Mouse (Mus musculus) ES-E14 (cell line): ENCODE measurements at regions not wholly inside any gene's neighbourhood (a gene's known extent, or its start where the extent isn't known, plus 50 kb on each side); places are given as distances from the start of the nearest gene placed in this dataset.

ENCODE experiments used
- DNase-seq: peaks from one replicate; pipeline ENCODE4 v3.0.0-alpha.2; 2013; ENCODE audit warnings: low read depth, low spot score
- H3K27ac ChIP-seq: 2 replicates; pipeline ENCODE4 v1.5.1; 2012; ENCODE audit warnings: low read depth, mild to moderate bottlenecking, low read length, moderate library complexity, mixed read lengths; ENCODE audit not compliant: poor library complexity, insufficient read depth, severe bottlenecking
- H3K36me3 ChIP-seq: 2 replicates; pipeline ENCODE4 v1.6.1; 2012; ENCODE audit warnings: mild to moderate bottlenecking, low read length, moderate library complexity, mixed read lengths; ENCODE audit not compliant: control insufficient read depth, poor library complexity, insufficient read depth, severe bottlenecking
- H3K4me1 ChIP-seq, 2 experiments: fragments of 150-350 bp in 1 of 2; sonication (generic) in 1 of 2; 2 replicates each; pipeline ENCODE4 v1.6.1; 2012; ENCODE audit warnings: low read length in 2 of 2, mild to moderate bottlenecking in 1 of 2, mixed read lengths in 1 of 2; ENCODE audit not compliant: control insufficient read depth in 2 of 2, insufficient read depth in 2 of 2, poor library complexity in 1 of 2
- H3K4me3 ChIP-seq, 2 experiments: fragments of 150-350 bp in 1 of 2; sonication (generic) in 1 of 2; 2 replicates each; pipeline ENCODE4 v1.5.1; 2012; ENCODE audit warnings: low read length in 2 of 2, low read depth in 1 of 2, mild to moderate bottlenecking in 1 of 2, mixed read lengths in 1 of 2; ENCODE audit not compliant: insufficient read depth in 1 of 2, poor library complexity in 1 of 2, severe bottlenecking in 1 of 2
- H3K9ac ChIP-seq: 2 replicates; pipeline ENCODE4 v1.6.1; 2012; ENCODE audit warnings: low read depth, mild to moderate bottlenecking, low read length, mixed read lengths; ENCODE audit not compliant: poor library complexity, insufficient read depth, severe bottlenecking
- H3K9me3 ChIP-seq: fragments of 150-350 bp; sonication (generic); 2 replicates; pipeline ENCODE4 v1.6.1; 2012; ENCODE audit warnings: low read depth, mild to moderate bottlenecking, low read length; ENCODE audit not compliant: control insufficient read depth, insufficient read depth
- CHD2 ChIP-seq: IDR thresholded peaks from 2 replicates; pipeline ENCODE4 v1.6.1; 2014; ENCODE audit warnings: mild to moderate bottlenecking, low read depth, low read length, inconsistent platforms
- HCFC1 ChIP-seq: IDR thresholded peaks from 2 replicates; pipeline ENCODE4 v1.6.1; 2012; ENCODE audit warnings: low read length, inconsistent platforms, borderline replicate concordance; ENCODE audit not compliant: insufficient read depth
- MAFK ChIP-seq: IDR thresholded peaks from 2 replicates; pipeline ENCODE4 v1.6.1; 2014; ENCODE audit warnings: mild to moderate bottlenecking, low read depth, low read length, inconsistent platforms; ENCODE audit not compliant: insufficient read depth
- ZC3H11A ChIP-seq: IDR thresholded peaks from 2 replicates; pipeline ENCODE4 v1.6.1; 2012; ENCODE audit warnings: low read depth, mild to moderate bottlenecking, inconsistent platforms, low read length, borderline replicate concordance
- ZNF384 ChIP-seq: IDR thresholded peaks from 2 replicates; pipeline ENCODE4 v1.6.1; 2012; ENCODE audit warnings: low read depth, low read length, inconsistent platforms
- in situ Hi-C, 2 experiments: fragments of 600-800 bp; cut with MboI; formaldehyde crosslinking; loops; one replicate each; pipeline ENCODE4 v1.15.1; 2025; ENCODE audit warnings: low sequenced_read_pairs in 2 of 2, inconsistent platforms in 1 of 2; ENCODE audit not compliant: unreplicated experiment in 2 of 2

DNA sequence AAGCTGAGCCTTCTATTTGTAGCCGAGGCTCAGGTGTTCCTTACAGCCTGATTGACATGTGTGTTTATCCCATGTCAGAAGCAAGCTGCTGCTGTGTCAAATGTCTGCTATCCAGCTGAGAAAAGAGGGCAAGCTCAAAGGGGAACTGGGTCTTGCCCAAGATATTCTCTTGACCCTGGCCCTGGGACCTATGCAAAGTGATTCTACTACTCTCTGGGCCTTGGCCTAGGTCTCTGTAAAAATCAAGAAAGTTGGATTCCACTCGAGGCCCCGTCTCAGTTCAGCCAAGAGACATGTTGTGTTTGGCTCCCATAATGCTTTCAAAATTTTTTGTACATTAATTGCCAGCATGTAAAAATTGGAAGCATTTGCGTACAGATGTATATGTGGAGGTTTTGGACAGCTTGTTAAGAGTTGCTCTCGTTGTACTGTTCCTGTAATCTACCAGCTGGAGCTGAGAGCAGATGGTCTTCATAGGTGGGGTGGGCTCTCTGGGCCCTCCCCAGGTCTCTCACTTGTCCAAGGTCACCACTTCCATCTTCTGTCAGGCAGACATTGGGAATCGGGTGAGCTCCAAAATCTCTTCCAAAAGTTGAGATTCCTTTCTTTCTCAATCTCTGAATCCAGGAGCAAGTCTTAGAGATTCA is 65.7 kb upstream of the Plcl2 start:
- no peaks in the 10 kb centered on the region for H3K36me3 ChIP-seq
- in situ Hi-C loops, result no loop called here
- H3K4me3 ChIP-seq, result no peak overlapping the region
- no peaks in the 10 kb centered on the region for H3K9me3 ChIP-seq
- no peaks in the 10 kb centered on the region for H3K4me1 ChIP-seq
- no peak for DNase-seq
- H3K27ac ChIP-seq, result no peak overlapping the region
- no peak overlapping the region for H3K9ac ChIP-seq
- TF ChIP-seq ZC3H11A (no peak), ZNF384 (no peak), HCFC1 (no peak), MAFK (no peak), CHD2 (no peak)

DNA sequence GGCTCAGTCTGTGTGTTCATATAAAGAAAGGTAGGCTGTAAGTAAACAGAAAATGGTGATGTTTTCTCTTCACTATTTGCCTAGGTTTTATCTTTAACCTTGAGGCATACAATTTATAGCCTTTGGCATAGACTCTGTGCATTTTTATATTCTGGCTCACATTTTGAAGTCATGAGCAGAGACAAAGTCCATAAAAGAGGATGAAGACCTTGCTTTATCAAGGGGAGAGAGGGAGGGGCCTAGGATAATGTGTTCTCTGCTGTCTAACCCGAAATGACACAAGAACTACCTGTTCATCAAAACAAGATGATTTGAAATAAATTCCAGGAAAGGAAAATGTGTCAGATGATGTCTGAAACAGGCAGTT is 65.2 kb upstream of the Plcl2 start:
- Histone ChIP-seq H3K4me3 (no peak overlapping the region), H3K4me1 (no peaks in the 10 kb centered on the region), H3K9me3 (no peaks in the 10 kb centered on the region), H3K36me3 (no peaks in the 10 kb centered on the region), H3K9ac (no peak overlapping the region), H3K27ac (no peak overlapping the region)
- no peak for TF ChIP-seq HCFC1
- TF ChIP-seq ZC3H11A, result no peak
- TF ChIP-seq CHD2, result no peak
- no peak for TF ChIP-seq ZNF384
- no peak for TF ChIP-seq MAFK
- no peak for DNase-seq
- in situ Hi-C loops, result no loop called here

DNA sequence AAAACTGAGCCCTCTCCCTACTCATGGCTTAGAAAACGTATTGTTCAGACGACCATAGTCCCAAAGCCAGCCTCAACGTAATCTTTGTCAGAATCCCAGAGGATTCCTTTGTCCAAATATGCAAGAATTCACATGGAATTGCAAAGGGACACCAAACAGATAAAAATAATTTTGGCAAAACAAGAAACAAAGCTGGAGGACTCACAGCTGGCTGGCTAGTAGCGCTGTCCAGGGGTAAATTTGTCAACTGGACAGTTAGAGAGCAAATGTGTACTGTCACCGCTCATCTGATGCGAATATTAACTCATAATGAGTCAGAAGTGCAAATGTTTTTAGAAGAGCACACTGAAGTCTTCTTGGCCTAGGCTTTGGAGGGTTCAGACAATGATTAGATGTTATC is 60.5 kb upstream of the Plcl2 start:
- Histone ChIP-seq H3K36me3 (no peaks in the 10 kb centered on the region), H3K9ac (no peak overlapping the region), H3K27ac (no peak overlapping the region), H3K4me3 (no peak overlapping the region), H3K9me3 (no peaks in the 10 kb centered on the region), H3K4me1 (no peaks in the 10 kb centered on the region)
- TF ChIP-seq MAFK (no peak), HCFC1 (no peak), ZNF384 (no peak), ZC3H11A (no peak), CHD2 (no peak)
- DNase-seq, result no peak
- in situ Hi-C loops, result no loop called here

DNA sequence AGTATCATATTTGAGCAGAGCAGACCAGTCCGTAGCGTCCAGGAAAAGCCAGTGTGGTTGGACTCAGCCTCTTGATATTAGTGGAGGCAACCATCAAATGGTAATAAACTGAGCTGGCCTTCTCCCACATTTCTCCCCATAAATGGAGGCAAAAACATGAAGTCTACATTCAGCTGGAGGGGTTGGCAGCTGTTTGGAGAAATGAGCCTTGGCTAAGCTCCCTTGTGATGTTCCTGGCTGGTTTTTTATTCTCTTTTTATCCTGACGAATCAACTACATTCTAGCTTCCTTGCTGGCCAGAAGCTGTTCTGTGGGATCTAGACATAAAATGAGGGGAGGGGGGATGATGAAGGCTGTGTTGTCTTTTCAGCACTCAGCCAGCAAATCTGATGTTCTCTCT is 57.6 kb upstream of the Plcl2 start:
- Histone ChIP-seq H3K4me3 (no peak overlapping the region), H3K9me3 (no peaks in the 10 kb centered on the region), H3K27ac (no peak overlapping the region), H3K9ac (no peak overlapping the region), H3K4me1 (no peaks in the 10 kb centered on the region), H3K36me3 (no peaks in the 10 kb centered on the region)
- in situ Hi-C loops, result no loop called here
- TF ChIP-seq CHD2 (no peak), HCFC1 (no peak), MAFK (no peak), ZNF384 (no peak), ZC3H11A (no peak)
- DNase-seq, result no peak

DNA sequence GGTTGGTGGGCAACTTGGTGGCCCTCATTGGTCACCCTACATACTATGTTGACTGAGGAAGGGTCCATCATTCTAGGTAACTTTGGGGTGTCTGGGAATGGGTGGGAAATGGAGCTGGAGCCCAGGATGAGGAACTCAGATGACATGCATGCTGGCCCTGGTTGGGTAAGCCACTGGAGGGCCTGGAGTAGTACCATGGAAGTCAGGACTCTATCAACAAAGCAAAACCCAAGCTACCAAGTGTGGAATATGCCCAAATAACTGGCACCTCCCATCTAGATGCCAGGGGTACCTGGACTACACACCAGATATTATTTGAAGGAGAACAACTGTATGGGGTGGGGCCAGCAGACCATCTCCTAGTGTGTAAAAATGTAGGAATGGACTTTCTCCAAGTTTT is 55.7 kb upstream of the Plcl2 start:
- TF ChIP-seq CHD2 (no peak), HCFC1 (no peak), MAFK (no peak), ZC3H11A (no peak), ZNF384 (no peak)
- in situ Hi-C loops, result no loop called here
- no peak for DNase-seq
- Histone ChIP-seq H3K4me1 (no peaks in the 10 kb centered on the region), H3K9me3 (no peaks in the 10 kb centered on the region), H3K27ac (no peak overlapping the region), H3K36me3 (no peaks in the 10 kb centered on the region), H3K4me3 (no peak overlapping the region), H3K9ac (no peak overlapping the region)
